Mouse (Mus musculus): ENCODE data around the gene Tmem238. TPM values are rescaled to one million over a fixed set of nuclear protein-coding genes. Genes with fewer than 3 reads are reported as not detected.

Gene Tmem238
- polyA plus RNA-seq, 1 experiment from 2014 or later = 5.8 TPM

GRCm38 (mm10) chr7:4741672-4742481 is 47.6 kb downstream of the Tmem238 start:
- Histone ChIP-seq H3K27ac (ENCODE audit: low read length) (peak overlapping the region; percentile 93), H3K4me2 (ENCODE audit: low read depth, low read length) (peak overlapping the region; percentile 73), H3K4me1 (ENCODE audit: control insufficient read depth, insufficient read depth, low read length) (peaks cover 27% of the 10 kb centered on the region), H3K9me3 (replicated peaks; ENCODE audit: control insufficient read depth, low read length) (no peaks in the 10 kb centered on the region), H3K9ac (ENCODE audit: low read length) (peak overlapping the region; percentile 94), H3K4me3 (ENCODE audit: low read length) (no peak overlapping the region), H3K27me3 (ENCODE audit: control insufficient read depth, insufficient read depth, low read length) (no peaks in the 10 kb centered on the region), H3K36me3 (ENCODE audit: control insufficient read depth, insufficient read depth) (peaks cover 10% of the 10 kb centered on the region)
- ATAC-seq (replicated peaks; ENCODE audit: extremely low read depth, insufficient read depth, low FRiP score) = no peak
- 82% methylated on average over 21 of the region's 21 CpGs for WGBS

GRCm38 (mm10) chr7:4741151-4741550 is 48.3 kb downstream of the Tmem238 start:
- under 1% methylated on average over 4 of the region's 4 CpGs for WGBS
- Histone ChIP-seq H3K4me1 (ENCODE audit: control insufficient read depth, insufficient read depth, low read length) (peaks cover 27% of the 10 kb centered on the region), H3K4me2 (ENCODE audit: low read depth, low read length) (peak overlapping the region; percentile 73), H3K36me3 (ENCODE audit: control insufficient read depth, insufficient read depth) (peaks cover 5% of the 10 kb centered on the region; the same call in 1 of the 2 replicates), H3K27ac (ENCODE audit: low read length) (peak overlapping the region; percentile 93), H3K9ac (ENCODE audit: low read length) (peak overlapping the region; percentile 94), H3K9me3 (replicated peaks; ENCODE audit: control insufficient read depth, low read length) (no peaks in the 10 kb centered on the region), H3K27me3 (ENCODE audit: control insufficient read depth, insufficient read depth, low read length) (no peaks in the 10 kb centered on the region), H3K4me3 (ENCODE audit: low read length) (peak overlapping the region; percentile 79)
- no peak for ATAC-seq (replicated peaks; ENCODE audit: extremely low read depth, insufficient read depth, low FRiP score)

- ATAC-seq (replicated peaks; ENCODE audit: extremely low read depth, insufficient read depth, low FRiP score) = peak; percentile 2
- peaks cover 5% of the 10 kb centered on the region; the same call in 1 of the 2 replicates for H3K36me3 ChIP-seq (ENCODE audit: control insufficient read depth, insufficient read depth)
- peak overlapping the region; percentile 79 for H3K4me3 ChIP-seq (ENCODE audit: low read length)
- H3K27me3 ChIP-seq (ENCODE audit: control insufficient read depth, insufficient read depth, low read length) = no peaks in the 10 kb centered on the region
- peak overlapping the region; percentile 94 for H3K9ac ChIP-seq (ENCODE audit: low read length)
- peak overlapping the region; percentile 93 for H3K27ac ChIP-seq (ENCODE audit: low read length)
- H3K4me1 ChIP-seq (ENCODE audit: control insufficient read depth, insufficient read depth, low read length) = peaks cover 27% of the 10 kb centered on the region
- WGBS = under 1% methylated on average over 14 of the region's 14 CpGs
- H3K9me3 ChIP-seq (replicated peaks; ENCODE audit: control insufficient read depth, low read length) = no peaks in the 10 kb centered on the region
- H3K4me2 ChIP-seq (ENCODE audit: low read depth, low read length) = peak overlapping the region; percentile 73
Measured at GRCm38 (mm10) chr7:4740309-4740727, 49.1 kb downstream of the Tmem238 start.

GRCm38 (mm10) chr7:4739544-4740275 is 49.7 kb downstream of the Tmem238 start, which contains the start of gene Kmt5c:
Gene Kmt5c, plus strand, starts transcription at chr7:4740115.
- Histone ChIP-seq H3K9ac (ENCODE audit: low read length) (peak within 1 kb of the TSS; percentile 94), H3K4me3 (ENCODE audit: low read length) (peak within 1 kb of the TSS; percentile 79), H3K9me3 (replicated peaks; ENCODE audit: control insufficient read depth, low read length) (no peaks in the 10 kb centered on the region), H3K27ac (ENCODE audit: low read length) (peak within 1 kb of the TSS; percentile 93), H3K27me3 (ENCODE audit: control insufficient read depth, insufficient read depth, low read length) (no peaks in the 10 kb centered on the region), H3K4me1 (ENCODE audit: control insufficient read depth, insufficient read depth, low read length) (peaks cover 27% of the 10 kb centered on the region), H3K4me2 (ENCODE audit: low read depth, low read length) (peak within 1 kb of the TSS; percentile 89), H3K36me3 (ENCODE audit: control insufficient read depth, insufficient read depth) (peaks cover 5% of the 10 kb centered on the region; the same call in 1 of the 2 replicates)
- peak; percentile 94 for ATAC-seq (replicated peaks; ENCODE audit: extremely low read depth, insufficient read depth, low FRiP score)
- WGBS = under 1% methylated on average over 39 of the region's 44 CpGs

- 47% methylated on average over 10 of the region's 10 CpGs for WGBS
- H3K9ac ChIP-seq (ENCODE audit: low read length) = peak overlapping the region; percentile 66
- peak overlapping the region; percentile 58 for H3K4me3 ChIP-seq (ENCODE audit: low read length)
- peaks cover 5% of the 10 kb centered on the region; the same call in 1 of the 2 replicates for H3K36me3 ChIP-seq (ENCODE audit: control insufficient read depth, insufficient read depth)
- H3K4me2 ChIP-seq (ENCODE audit: low read depth, low read length) = peak overlapping the region; percentile 89
- H3K27me3 ChIP-seq (ENCODE audit: control insufficient read depth, insufficient read depth, low read length) = no peaks in the 10 kb centered on the region
- H3K27ac ChIP-seq (ENCODE audit: low read length) = peak overlapping the region; percentile 82
- H3K4me1 ChIP-seq (ENCODE audit: control insufficient read depth, insufficient read depth, low read length) = peaks cover 27% of the 10 kb centered on the region
- no peak for ATAC-seq (replicated peaks; ENCODE audit: extremely low read depth, insufficient read depth, low FRiP score)
- no peaks in the 10 kb centered on the region for H3K9me3 ChIP-seq (replicated peaks; ENCODE audit: control insufficient read depth, low read length)
Measured at GRCm38 (mm10) chr7:4739041-4739543, 50.4 kb downstream of the Tmem238 start.

Other genes with a start within 250 kb of the Tmem238 start
- gene Syt5, start 242.1 kb downstream of the Tmem238 start, polyA plus RNA-seq (2015; fragmentation: Nextera tagmentation; extraction: Ambion mirVana) = 1.9 and 3.4 TPM in 2 replicates
- gene Ptprh, start 185.6 kb downstream of the Tmem238 start, polyA plus RNA-seq (2015; fragmentation: Nextera tagmentation; extraction: Ambion mirVana) = 0.17 TPM in 1 of 2 replicates, not detected in the other
- 1.0 and 1.5 TPM in 2 replicates for gene Tmem86b, start 158.2 kb downstream of the Tmem238 start, polyA plus RNA-seq (2015; fragmentation: Nextera tagmentation; extraction: Ambion mirVana)
- gene Ppp6r1, start 130.6 kb downstream of the Tmem238 start, polyA plus RNA-seq (2015; fragmentation: Nextera tagmentation; extraction: Ambion mirVana) = 4.9 and 5.8 TPM in 2 replicates
- gene Hspbp1, start 104.6 kb downstream of the Tmem238 start, polyA plus RNA-seq (2015; fragmentation: Nextera tagmentation; extraction: Ambion mirVana) = 76.6 and 82.0 TPM in 2 replicates
- gene Brsk1, start 99.1 kb downstream of the Tmem238 start, polyA plus RNA-seq (2015; fragmentation: Nextera tagmentation; extraction: Ambion mirVana) = 0.49 and 1.1 TPM in 2 replicates
- 0.06 and 0.33 TPM in 2 replicates for gene Tmem150b, start 64.4 kb downstream of the Tmem238 start, polyA plus RNA-seq (2015; fragmentation: Nextera tagmentation; extraction: Ambion mirVana)
- gene Kmt5c, start 49.5 kb downstream of the Tmem238 start, polyA plus RNA-seq (2015; fragmentation: Nextera tagmentation; extraction: Ambion mirVana) = 53.6 and 59.0 TPM in 2 replicates
- gene Cox6b2, start 36.6 kb downstream of the Tmem238 start, polyA plus RNA-seq (2015; fragmentation: Nextera tagmentation; extraction: Ambion mirVana) = 24.1 and 32.0 TPM in 2 replicates
- not detected in 2 replicates for gene Fam71e2, start 18.4 kb downstream of the Tmem238 start, polyA plus RNA-seq (2015; fragmentation: Nextera tagmentation; extraction: Ambion mirVana)
- gene Il11, start 6.8 kb downstream of the Tmem238 start, polyA plus RNA-seq (2015; fragmentation: Nextera tagmentation; extraction: Ambion mirVana) = 0.11 and 0.20 TPM in 2 replicates
- gene Tmem190, start 6.7 kb downstream of the Tmem238 start, polyA plus RNA-seq (2015; fragmentation: Nextera tagmentation; extraction: Ambion mirVana) = not detected in 2 replicates
- gene Rpl28, start 3.2 kb upstream of the Tmem238 start, polyA plus RNA-seq (2015; fragmentation: Nextera tagmentation; extraction: Ambion mirVana) = 191 and 205 TPM in 2 replicates
- 338 and 342 TPM in 2 replicates for gene Ube2s, start 22.9 kb upstream of the Tmem238 start, polyA plus RNA-seq (2015; fragmentation: Nextera tagmentation; extraction: Ambion mirVana)
- 0.05 and 0.07 TPM in 2 replicates for gene Shisa7, start 55.0 kb upstream of the Tmem238 start, polyA plus RNA-seq (2015; fragmentation: Nextera tagmentation; extraction: Ambion mirVana)
- 5.6 and 6.3 TPM in 2 replicates for gene Isoc2b, start 80.6 kb upstream of the Tmem238 start, polyA plus RNA-seq (2015; fragmentation: Nextera tagmentation; extraction: Ambion mirVana)
- 2.0 and 2.1 TPM in 2 replicates for gene Isoc2a, start 87.5 kb upstream of the Tmem238 start, polyA plus RNA-seq (2015; fragmentation: Nextera tagmentation; extraction: Ambion mirVana)
- gene Gm36210, start 116.9 kb upstream of the Tmem238 start, polyA plus RNA-seq (2015; fragmentation: Nextera tagmentation; extraction: Ambion mirVana) = 0.11 TPM in 1 of 2 replicates, not detected in the other
- 2.2 and 2.5 TPM in 2 replicates for gene Zfp628, start 125.6 kb upstream of the Tmem238 start, polyA plus RNA-seq (2015; fragmentation: Nextera tagmentation; extraction: Ambion mirVana)
- 3.9 and 4.6 TPM in 2 replicates for gene Nat14, start 132.4 kb upstream of the Tmem238 start, polyA plus RNA-seq (2015; fragmentation: Nextera tagmentation; extraction: Ambion mirVana)
- 2.6 and 2.7 TPM in 2 replicates for gene Ssc5d, start 136.1 kb upstream of the Tmem238 start, polyA plus RNA-seq (2015; fragmentation: Nextera tagmentation; extraction: Ambion mirVana)
- 5.9 and 10.4 TPM in 2 replicates for gene Sbk2, start 174.8 kb upstream of the Tmem238 start, polyA plus RNA-seq (2015; fragmentation: Nextera tagmentation; extraction: Ambion mirVana)
- gene Sbk3, start 181.5 kb upstream of the Tmem238 start, polyA plus RNA-seq (2015; fragmentation: Nextera tagmentation; extraction: Ambion mirVana) = 0.72 and 0.84 TPM in 2 replicates
- gene Zfp579, start 206.5 kb upstream of the Tmem238 start, polyA plus RNA-seq (2015; fragmentation: Nextera tagmentation; extraction: Ambion mirVana) = 25.8 and 31.3 TPM in 2 replicates
- gene Zfp524, start 224.8 kb upstream of the Tmem238 start, polyA plus RNA-seq (2015; fragmentation: Nextera tagmentation; extraction: Ambion mirVana) = 14.1 and 15.1 TPM in 2 replicates
- 25.6 and 26.2 TPM in 2 replicates for gene Fiz1, start 225.0 kb upstream of the Tmem238 start, polyA plus RNA-seq (2015; fragmentation: Nextera tagmentation; extraction: Ambion mirVana)
- gene Gm44973, start 225.8 kb upstream of the Tmem238 start, polyA plus RNA-seq (2015; fragmentation: Nextera tagmentation; extraction: Ambion mirVana) = 0.95 TPM in 1 of 2 replicates, not detected in the other
- 3.9 and 4.0 TPM in 2 replicates for gene Zfp865, start 230.7 kb upstream of the Tmem238 start, polyA plus RNA-seq (2015; fragmentation: Nextera tagmentation; extraction: Ambion mirVana)
- gene Ccdc106, start 230.9 kb upstream of the Tmem238 start, polyA plus RNA-seq (2015; fragmentation: Nextera tagmentation; extraction: Ambion mirVana) = 1.5 and 2.3 TPM in 2 replicates
- gene 4632433K11Rik, start 244.5 kb upstream of the Tmem238 start, polyA plus RNA-seq (2015; fragmentation: Nextera tagmentation; extraction: Ambion mirVana) = not detected in 2 replicates
- gene Zfp784, start 248.8 kb upstream of the Tmem238 start, polyA plus RNA-seq (2015; fragmentation: Nextera tagmentation; extraction: Ambion mirVana) = 6.3 and 6.8 TPM in 2 replicates